Mouse (Mus musculus) neural tube, embryonic 13.5 days (tissue): ENCODE results near the gene Gm3696. TPM values are rescaled to one million over a fixed set of nuclear protein-coding genes. Genes with fewer than 3 reads are reported as not detected.
"Not testable (repeated sequence)": the region's sequence is repeated elsewhere in the genome, so short reads cannot be mapped to it uniquely, and the experiment has no call there.

Source experiments
- ATAC-seq: fragments of 200-750 bp; cut with Nextera tagmentation; 2 replicates; pipeline ENCODE4 v1.8.0; 2017; ENCODE audit warnings: low read depth, mild to moderate bottlenecking, moderate TSS enrichment, moderate library complexity
- H3K27ac ChIP-seq: fragments of 300-500 bp; sonication (generic); replicated peaks from 2 replicates; pipeline ENCODE4 v1.5.1; 2015; ENCODE audit warnings: moderate library complexity, mild to moderate bottlenecking, inconsistent platforms
- H3K27me3 ChIP-seq: fragments of 300-500 bp; sonication (generic); 2 replicates; pipeline ENCODE4 v1.6.1; 2015; ENCODE audit warnings: mild to moderate bottlenecking, inconsistent platforms
- H3K36me3 ChIP-seq: fragments of 300-500 bp; sonication (generic); 2 replicates; pipeline ENCODE4 v1.6.1; 2015; ENCODE audit warnings: mild to moderate bottlenecking, inconsistent platforms
- H3K4me1 ChIP-seq: fragments of 300-500 bp; sonication (generic); replicated peaks from 2 replicates; pipeline ENCODE4 v1.6.1; 2015; ENCODE audit warnings: inconsistent platforms
- H3K4me2 ChIP-seq: fragments of 300-500 bp; sonication (generic); 2 replicates; pipeline ENCODE4 v1.6.1; 2015; ENCODE audit warnings: inconsistent platforms, mild to moderate bottlenecking, moderate library complexity
- H3K4me3 ChIP-seq: fragments of 300-500 bp; sonication (generic); 2 replicates; pipeline ENCODE4 v1.5.1; 2015; ENCODE audit warnings: mild to moderate bottlenecking, inconsistent platforms
- H3K9ac ChIP-seq: fragments of 300-500 bp; sonication (generic); 2 replicates; pipeline ENCODE4 v1.6.1; 2015; ENCODE audit warnings: moderate library complexity, mild to moderate bottlenecking, inconsistent platforms
- H3K9me3 ChIP-seq: fragments of 300-500 bp; sonication (generic); 2 replicates; pipeline ENCODE4 v1.6.1; 2016; ENCODE audit warnings: inconsistent platforms
- WGBS: fragments of 180-500 bp; shearing (Covaris S2); methylation state at CpG from one replicate; pipeline ENCODE4 v1.1.7; 2015; 5-methylcytosine and 5-hydroxymethylcytosine counted together
- polyA plus RNA-seq: library from polyadenylated mRNA; unstranded; fragments of >200 nt; fragmentation: Nextera tagmentation; extraction: Ambion mirVana; gene quantifications from 2 replicates; pipeline ENCODE4 v1.2.1, GENCODE M21; 2015

Gene Gm3696
- 5.4 and 5.8 TPM in 2 replicates for polyA plus RNA-seq

DNA sequence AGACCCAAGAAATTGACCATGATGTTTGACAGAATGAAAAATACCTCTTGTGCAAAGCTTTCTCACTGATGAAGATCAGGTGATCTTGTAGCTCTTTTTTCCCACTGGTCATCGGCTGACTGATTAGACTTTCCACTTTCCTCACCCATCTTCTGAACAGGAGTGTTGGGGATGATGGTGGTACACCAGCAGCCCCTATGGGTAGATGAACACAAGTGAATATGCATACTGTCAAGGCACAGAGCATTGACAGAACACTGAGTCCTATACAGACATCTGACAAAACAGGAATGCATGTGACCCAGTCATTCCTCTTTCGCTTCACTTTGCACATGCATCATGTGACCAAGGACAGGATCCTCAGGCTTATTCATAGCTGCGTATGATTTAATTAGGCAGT is at the start of gene Gm3696:
Gene Gm3696 (minus strand): TSS at position 101 of the 400 bp plus-strand sequence.
- H3K4me3 ChIP-seq = not testable (repeated sequence)

DNA sequence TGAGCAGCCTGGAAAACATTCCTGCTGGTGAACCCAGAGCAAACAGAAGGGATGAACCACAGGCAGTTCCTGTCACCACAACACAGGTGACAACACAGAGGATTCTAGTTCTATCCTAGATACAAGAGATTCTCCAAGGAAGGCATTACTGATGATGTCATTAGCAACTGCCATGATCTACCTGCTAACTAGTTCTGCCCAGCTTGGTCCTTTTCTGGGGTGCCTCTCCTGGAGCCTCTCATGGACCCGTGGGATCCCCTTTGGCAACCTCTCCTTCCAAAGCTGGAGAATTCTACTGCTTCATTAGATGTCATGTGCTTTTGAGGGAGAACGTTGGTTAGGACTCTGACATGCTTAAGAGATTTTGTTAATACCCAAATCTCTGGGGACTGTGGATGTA is 24.9 kb upstream of the Gm3696 start, which contains the start of gene Gm6676:
Gene Gm6676 (minus strand): TSS at position 101 of the 400 bp plus-strand sequence.
- not testable (repeated sequence) for H3K27me3 ChIP-seq, H3K9ac ChIP-seq, H3K4me1 ChIP-seq, H3K9me3 ChIP-seq, ATAC-seq, H3K27ac ChIP-seq, H3K4me3 ChIP-seq, H3K36me3 ChIP-seq, H3K4me2 ChIP-seq
- WGBS = no CpG with 5 or more reads among the region's 2 CpGs

More for the DNA sequence above, at the start of gene Gm3696:
- not testable (repeated sequence) for H3K4me1 ChIP-seq, ATAC-seq, H3K27me3 ChIP-seq, H3K9ac ChIP-seq, H3K36me3 ChIP-seq, H3K9me3 ChIP-seq, H3K27ac ChIP-seq, H3K4me2 ChIP-seq
- 96% methylated on average over 1 of the region's 3 CpGs for WGBS

DNA sequence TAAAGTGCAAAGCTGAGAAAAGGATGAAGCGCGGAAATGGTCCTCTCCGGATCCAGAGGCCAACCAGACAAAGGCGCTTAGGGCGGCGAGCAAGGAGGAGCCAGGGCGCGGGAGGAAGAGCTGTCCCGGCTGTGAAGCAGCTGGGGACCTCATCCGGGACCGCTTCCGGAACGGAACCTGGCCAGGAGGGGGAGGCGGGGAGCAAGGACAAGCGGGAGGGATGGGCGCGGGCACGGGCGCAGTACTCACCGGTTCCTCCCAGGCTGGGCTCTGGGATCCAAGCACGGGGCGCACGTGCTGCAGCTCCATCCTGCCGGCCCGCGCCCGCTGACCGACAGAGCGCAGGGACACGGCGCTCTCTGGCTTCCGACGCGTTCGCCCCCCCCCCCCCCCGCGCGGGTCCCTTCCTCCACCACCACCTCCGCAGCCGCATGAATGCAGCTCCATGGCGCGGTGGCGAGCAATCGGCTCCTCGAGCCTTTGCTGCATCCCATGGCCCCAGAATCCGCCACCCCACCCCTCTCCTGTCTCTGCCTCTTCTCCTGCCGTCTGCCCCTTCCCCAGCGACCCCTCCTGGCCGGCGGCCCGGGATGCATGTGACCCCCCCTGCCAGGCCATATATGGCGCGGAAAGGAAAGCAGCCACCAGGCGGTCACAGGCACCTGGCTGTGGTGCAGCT is 4.8 kb upstream of the Gm3696 start:
- 2% methylated on average over 9 of the region's 54 CpGs for WGBS
- Histone ChIP-seq H3K27ac (peak overlapping the region; percentile 88), H3K4me3 (peak overlapping the region; percentile 47), H3K9ac (peak overlapping the region; percentile 81), H3K4me2 (peak overlapping the region; percentile 54)
- not testable (repeated sequence) for H3K9me3 ChIP-seq, H3K27me3 ChIP-seq, H3K4me1 ChIP-seq, H3K36me3 ChIP-seq
- ATAC-seq = peak; percentile 74

DNA sequence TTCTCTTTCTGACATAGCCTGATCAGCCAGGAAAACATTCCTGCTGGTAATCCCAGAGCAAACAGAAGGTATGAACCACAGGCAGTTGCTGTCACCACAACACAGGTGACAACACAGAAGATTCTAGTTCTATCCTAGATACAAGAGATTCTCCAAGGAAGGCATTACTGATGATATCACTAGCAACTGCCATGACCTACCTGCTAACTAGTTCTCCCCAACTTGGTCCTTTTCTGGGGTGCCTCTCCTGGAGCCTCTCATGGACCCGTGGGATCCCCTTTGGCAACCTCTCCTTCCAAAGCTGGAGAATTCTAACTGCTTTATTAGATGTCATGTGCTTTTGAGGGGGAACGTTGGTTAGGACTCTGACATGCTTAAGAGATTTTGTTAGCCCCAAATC is 55.6 kb downstream of the Gm3696 start, which contains the start of gene Gm3685:
Gene Gm3685 (minus strand): TSS at position 101 of the 400 bp plus-strand sequence.
- H3K4me2 ChIP-seq, ATAC-seq, H3K36me3 ChIP-seq, H3K9ac ChIP-seq, H3K27me3 ChIP-seq, H3K4me1 ChIP-seq, H3K4me3 ChIP-seq, H3K9me3 ChIP-seq, H3K27ac ChIP-seq: not testable (repeated sequence)
- WGBS = no CpG with 5 or more reads among the region's 2 CpGs

Other genes starting within 250 kb of the Gm3696 start
- 5.4 and 6.9 TPM in 2 replicates for gene Gm3667, start 210.7 kb downstream of the Gm3696 start, polyA plus RNA-seq
- gene Gm6356, start 126.8 kb downstream of the Gm3696 start, polyA plus RNA-seq = not detected in 2 replicates
- 2.7 and 3.7 TPM in 2 replicates for gene Gm10406, start 73.2 kb downstream of the Gm3696 start, polyA plus RNA-seq
- gene Gm3685, start 55.7 kb downstream of the Gm3696 start, polyA plus RNA-seq = not detected in 2 replicates
- gene Gm6676, start 24.8 kb upstream of the Gm3696 start, polyA plus RNA-seq = not detected in 2 replicates
- gene Gm3512, start 73.9 kb upstream of the Gm3696 start, polyA plus RNA-seq = 8.8 and 9.6 TPM in 2 replicates
- gene Gm16434, start 93.9 kb upstream of the Gm3696 start, polyA plus RNA-seq = not detected in 2 replicates
- gene Gm3727, start 164.1 kb upstream of the Gm3696 start, polyA plus RNA-seq = not detected in 2 replicates
- gene Gm3739, start 214.4 kb upstream of the Gm3696 start, polyA plus RNA-seq = 4.2 and 5.1 TPM in 2 replicates
- not detected in 2 replicates for gene Gm5797, start 231.8 kb upstream of the Gm3696 start, polyA plus RNA-seq